Mouse (Mus musculus) gastrocnemius, adult 18-20 months (tissue): Measurements from ENCODE around the gene Coro2a. TPM values are rescaled to one million over a fixed set of nuclear protein-coding genes. Genes with fewer than 3 reads are reported as not detected.
"Not testable (repeated sequence)": the region's sequence is repeated elsewhere in the genome, so short reads cannot be mapped to it uniquely, and the experiment has no call there.

Experiments
- DNase-seq: peaks from one replicate; pipeline ENCODE4 v3.0.0; 2021; ENCODE audit warnings: low spot score
- total RNA-seq, 2 experiments: library from RNA; stranded (reverse); gene quantifications; 2 replicates each; pipeline ENCODE4 v1.2.3; 2021

Coro2a gene
- total RNA-seq, 2 experiments from 2014 or later = 0.11 to 0.26 TPM

GRCm38 (mm10) chr4:46613618-46614017 lies 11.6 kb upstream of the Coro2a start:
- DNase-seq = no peak

- DNase-seq = peak; percentile 85
Measured at GRCm38 (mm10) chr4:46611181-46611580, 9.2 kb upstream of the Coro2a start.

GRCm38 (mm10) chr4:46607601-46608000 lies 5.6 kb upstream of the Coro2a start:
- no peak for DNase-seq

GRCm38 (mm10) chr4:46605451-46605850 lies 3.4 kb upstream of the Coro2a start:
- DNase-seq = no peak

GRCm38 (mm10) chr4:46602704-46603103 lies 702 bp upstream of the Coro2a start:
- no peak for DNase-seq

- no peak for DNase-seq
Measured at GRCm38 (mm10) chr4:46601258-46601843, 651 bp downstream of the Coro2a start.

- DNase-seq = no peak
Measured at GRCm38 (mm10) chr4:46600473-46601257, 1.3 kb downstream of the Coro2a start.

DNA sequence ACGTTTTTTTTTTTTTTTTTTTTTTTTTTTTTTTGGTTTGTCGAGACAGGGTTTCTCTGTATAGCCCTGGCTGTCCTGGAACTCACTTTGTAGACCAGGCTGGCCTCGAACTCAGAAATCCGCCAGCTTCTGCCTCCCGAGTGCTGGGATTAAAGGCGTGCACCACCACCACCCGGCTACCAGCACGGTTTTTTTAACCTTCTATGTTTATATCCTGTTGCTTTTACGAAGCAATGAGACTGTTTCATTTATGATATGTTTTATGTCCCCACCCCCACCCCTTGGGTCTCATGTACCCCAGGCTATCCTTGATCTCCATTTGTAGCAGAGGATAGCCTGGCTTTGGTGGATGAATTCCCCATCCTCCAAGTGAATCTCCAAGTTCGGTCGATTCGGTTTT lies 2.4 kb downstream of the Coro2a start:
- DNase-seq = not testable (repeated sequence)

GRCm38 (mm10) chr4:46598981-46599380 lies 3.0 kb downstream of the Coro2a start:
- no peak for DNase-seq

DNA sequence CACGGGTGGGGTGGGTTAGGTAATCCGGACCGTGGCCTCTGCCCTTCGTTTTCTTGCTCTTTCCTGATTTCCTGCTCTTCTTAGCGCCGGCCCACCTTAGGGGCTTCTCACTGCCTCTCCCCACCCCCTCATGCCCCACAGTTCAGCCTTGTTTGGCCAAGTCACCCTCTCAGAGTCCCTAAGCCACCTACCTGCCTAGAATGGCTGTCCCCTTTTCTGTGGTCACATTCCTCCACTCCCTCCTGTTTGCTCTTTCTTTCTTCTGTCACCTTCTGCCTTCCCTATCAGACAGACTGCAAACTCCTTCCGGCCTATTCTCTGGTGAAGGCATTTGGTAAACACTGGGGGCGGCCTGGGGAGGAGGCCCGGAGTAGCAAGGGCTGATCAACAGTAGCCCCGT lies 3.9 kb downstream of the Coro2a start:
- DNase-seq = no peak

DNA sequence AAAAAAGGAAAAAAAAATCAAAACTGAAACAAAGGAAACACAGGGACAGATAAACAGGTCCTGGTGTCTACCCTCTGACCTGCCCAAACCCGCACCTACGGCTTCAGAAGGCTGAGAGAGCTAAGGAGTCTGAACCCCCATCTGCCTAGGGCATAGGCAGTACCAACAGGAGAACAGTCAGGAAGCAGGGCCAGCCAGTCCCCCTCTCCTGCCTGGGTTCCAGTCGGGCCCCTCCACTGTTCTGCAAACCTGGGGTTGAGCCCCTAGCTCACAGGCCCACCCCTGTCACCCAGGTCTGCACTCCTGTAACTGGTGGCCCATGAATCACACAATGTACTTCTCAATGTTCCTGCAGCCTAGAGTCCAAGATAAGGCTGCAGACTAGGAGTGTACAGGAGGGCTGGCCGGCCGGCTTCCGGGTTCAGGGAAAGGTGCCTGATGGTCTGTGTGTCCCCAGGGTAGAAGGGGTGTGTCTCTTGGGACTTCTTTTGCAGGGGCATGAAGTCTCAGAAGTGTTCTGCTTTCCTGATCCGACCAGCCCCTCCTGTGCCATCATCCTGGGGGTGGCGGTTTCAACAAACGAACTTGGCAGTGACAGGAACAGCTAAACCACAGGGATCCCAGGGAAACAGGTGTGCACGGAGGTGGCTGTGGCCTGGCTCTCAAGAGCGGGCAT lies 4.6 kb downstream of the Coro2a start:
- DNase-seq = no peak

DNA sequence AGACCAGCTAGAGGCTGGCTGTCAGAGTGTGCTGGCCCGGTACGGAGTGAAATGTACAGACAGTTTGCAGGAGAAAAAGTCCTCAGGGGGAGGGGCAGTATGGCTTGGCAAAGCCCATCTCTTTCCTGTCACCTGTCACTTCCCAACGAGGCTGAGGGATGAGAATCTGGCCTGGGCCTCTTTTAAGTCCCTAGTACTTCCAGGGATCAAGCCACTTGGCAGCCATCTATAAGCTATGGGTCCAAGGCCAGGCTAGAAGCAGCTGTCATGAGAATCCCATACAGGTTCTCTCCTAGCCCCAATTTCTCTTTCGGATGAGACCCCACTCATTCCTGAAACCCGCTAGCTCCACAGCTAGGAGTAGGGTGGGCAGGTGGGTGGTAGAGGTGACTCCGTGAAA lies 5.6 kb downstream of the Coro2a start:
- DNase-seq = no peak

DNA sequence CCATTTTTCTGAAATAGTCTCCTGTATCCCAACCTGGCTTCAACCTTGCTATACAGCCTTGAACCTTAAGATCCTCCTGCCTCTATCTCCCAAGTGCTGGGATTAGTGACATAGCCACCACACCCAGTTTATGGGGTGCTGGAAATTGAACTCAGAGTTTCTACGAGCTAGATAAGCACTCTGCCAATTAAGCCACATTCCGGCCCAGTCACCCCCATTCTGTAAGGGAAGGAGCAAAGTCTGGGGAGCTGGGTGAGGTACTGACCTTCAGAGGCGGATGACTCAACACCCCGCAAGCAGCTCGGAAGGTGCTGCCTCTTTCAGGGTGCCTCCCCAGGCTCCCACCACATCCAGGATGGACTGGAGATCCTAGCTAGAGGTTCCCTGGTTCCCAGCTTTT lies 7.9 kb downstream of the Coro2a start:
- DNase-seq = no peak

DNA sequence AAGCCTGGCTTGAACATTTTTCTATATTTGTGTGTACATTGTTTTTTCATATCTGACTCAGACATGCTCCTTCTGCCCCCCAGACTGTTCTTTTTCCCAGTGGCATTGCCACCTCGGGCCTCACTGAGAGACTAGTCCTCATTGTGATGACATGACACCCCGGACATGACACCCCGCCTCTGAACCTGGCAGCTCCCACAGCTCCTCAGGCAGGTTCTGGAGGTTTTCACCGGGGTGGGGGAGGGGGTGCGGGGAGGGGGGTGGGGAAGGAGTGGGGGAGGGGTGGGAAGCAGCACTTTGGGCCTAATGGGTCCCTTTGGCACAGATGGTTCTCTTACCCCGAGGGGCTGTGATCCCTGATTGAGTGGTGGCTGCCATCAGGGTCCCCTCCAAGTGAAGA lies 8.5 kb downstream of the Coro2a start:
- DNase-seq = no peak

DNA sequence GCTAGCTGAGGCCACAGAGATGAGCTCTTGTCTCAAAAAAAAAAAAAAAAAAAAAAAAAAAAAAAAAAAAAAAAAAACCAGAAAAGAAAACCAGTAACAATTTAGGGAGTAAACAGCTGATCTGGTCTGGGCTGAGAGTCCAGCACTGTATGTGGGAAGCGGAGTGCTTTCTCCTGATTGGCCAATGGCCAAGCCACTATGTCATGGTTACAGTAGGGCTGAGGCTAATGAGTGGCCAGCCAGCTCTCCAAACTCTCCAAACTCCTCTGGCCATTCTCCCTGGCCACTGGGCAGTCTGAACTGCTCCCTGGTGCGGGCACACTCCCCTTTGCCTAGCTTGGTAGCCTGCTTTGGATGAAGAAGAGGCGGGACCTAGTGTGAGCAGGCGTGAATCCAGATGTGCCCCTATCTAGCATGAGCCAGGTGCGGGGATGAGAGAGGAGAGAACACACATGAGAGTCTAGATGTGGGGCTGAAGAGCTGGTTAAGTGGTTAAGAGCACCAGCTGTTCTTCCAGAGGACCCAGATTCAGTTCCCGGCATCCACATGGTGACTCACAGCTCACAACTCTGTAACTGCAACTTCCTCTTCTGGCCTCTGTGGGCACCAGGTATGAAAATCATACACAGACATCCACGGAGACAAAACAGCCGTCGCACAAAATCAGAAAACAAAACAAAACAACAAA lies 10.0 kb downstream of the Coro2a start:
- no peak for DNase-seq

DNA sequence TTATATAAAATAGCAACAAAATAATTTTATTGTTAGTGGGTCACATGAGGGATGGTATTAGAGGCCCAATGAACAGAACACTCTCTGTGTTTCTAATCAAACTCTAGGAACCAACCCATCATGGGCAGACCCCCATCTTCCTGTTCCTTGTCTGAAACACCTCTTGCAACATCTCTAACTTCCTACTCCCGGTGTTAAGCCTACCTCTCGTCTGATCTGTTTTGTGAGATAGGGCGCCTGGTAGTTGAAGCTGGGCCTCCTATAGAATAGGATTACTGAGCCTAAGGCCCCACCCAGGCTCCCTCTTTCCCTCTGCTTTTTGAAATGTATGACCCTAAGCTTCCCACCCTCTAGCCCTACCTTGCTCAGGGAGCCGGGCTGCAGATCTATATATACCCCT lies 11.2 kb downstream of the Coro2a start:
- DNase-seq = no peak

- DNase-seq = no peak
Measured at GRCm38 (mm10) chr4:46589946-46590684, 11.9 kb downstream of the Coro2a start.

GRCm38 (mm10) chr4:46589151-46589550 lies 12.9 kb downstream of the Coro2a start:
- DNase-seq = no peak

DNA sequence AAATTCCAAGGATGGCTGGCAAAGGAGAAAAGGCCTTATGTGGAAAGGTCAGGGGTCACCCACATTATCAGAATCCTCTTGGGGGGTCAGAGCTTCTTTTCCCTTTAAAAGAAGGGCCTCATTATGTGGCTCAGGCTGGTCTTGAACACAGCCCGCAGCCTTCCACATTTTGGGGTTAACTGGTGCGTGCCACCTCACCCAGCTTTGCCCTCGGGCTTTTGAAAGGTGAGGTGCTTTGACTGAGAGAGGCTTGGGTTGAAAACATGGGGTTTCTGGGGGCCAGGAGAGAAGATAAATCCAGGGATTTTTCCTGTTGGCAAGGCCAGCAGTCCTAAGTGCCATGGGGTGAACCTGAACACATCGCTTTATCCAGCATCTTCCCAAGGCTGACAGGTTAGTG lies 15.5 kb downstream of the Coro2a start:
- no peak for DNase-seq

DNA sequence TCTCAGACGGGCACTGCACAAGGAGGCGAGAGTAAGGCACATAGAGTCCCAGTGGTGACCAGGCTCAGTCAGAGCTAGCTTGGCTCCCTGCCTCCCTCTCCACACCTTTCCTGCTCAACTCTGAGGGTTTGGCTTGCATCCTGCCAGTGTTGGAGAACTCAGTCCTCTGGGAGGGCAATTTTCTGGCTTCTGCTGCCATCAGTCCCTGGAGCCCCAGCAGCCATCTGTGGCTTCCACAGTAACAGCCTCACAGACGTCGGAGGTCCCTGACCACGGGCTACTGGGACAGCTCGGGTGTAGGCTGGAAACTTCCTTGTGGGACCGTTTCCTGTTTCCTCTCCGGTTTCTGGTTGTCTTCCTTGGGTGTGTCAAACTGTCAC lies 16.2 kb downstream of the Coro2a start:
- no peak for DNase-seq

DNA sequence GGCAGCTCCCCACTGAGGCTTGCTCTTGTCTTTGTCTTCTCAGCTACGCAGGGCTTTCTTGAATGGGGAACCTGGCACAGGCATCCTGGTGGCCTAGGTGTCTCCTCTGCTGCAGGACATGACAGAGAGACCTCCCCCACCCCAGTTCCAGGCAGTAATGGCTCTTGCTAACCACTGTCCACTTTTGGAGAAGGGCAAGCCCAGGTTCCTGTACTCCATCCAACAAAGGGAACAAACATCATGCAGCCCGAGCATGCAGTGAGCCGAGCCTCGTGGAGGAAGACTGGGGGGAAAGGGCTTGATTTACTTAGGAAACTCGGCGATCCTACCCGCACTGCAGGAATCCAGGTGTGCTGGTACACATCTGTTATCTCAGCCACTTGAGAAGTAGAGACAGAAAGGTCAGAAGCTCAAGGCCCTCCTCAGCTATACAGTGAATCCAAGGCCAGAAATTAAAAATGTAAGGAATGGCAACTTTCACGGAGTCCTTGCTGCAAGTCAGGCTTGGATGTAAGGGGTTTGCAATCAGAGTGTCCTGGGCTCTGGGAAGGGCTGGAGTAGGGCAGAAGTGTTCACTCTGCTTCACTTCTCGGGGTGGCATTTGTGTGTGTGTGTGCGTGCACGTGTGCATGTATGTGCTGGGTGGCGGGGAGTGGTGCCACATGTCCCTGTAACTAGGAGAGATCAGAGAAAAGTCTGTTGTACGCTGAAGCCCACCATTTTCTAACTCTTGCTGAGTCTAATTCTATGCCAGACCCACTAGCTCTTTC lies 16.8 kb downstream of the Coro2a start:
- DNase-seq = no peak
